Mouse (Mus musculus): ENCODE results near the gene Spindoc.

DNA sequence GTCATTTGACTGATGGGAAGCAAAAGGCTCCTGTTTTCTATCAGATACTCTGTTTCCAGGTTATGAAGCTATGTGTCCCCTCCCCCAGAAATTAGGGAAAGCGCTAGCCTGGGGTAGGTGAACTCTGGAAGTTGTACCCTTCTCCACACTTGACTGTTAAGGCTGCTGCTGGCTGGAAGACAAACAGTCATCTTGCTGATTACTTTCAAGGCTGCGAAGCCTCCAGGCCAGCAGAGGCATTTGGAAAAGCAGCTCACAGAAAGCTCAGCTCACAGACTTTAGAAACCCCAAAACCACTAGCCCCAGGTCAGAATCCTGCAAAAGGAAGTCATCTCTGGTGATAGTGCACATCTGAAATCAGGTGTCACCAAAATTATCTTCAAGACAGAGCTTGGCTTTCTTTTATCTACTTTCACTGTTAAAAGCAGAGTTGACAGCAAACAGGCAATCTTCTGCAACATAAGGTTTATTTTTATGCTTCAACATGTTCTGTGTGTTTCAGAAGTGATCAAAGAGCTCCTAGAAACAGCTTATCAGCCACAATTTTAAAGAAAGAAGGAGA lies 44.9 kb downstream of the Spindoc start:
- TF ChIP-seq CTCF (IDR thresholded peaks at IDR 0.05; ENCODE audit: borderline replicate concordance, extremely low read depth, insufficient read depth, insufficient read length) (no peak), POLR2A (IDR thresholded peaks at IDR 0.05; ENCODE audit: borderline replicate concordance, extremely low read depth, insufficient read depth, insufficient read length, poor library complexity, severe bottlenecking) (no peak)

All from brain, embryonic 14.5 days (tissue).